Mouse (Mus musculus) retina, postnatal 1 day (tissue): ENCODE measurements around the gene Rnf24.
A peak's percentile ranks its signal among the peaks of the same experiment; 100 is the strongest.
"Not testable (repeated sequence)": the region's sequence is repeated elsewhere in the genome, so short reads cannot be mapped to it uniquely, and the experiment has no call there.

Experiments used
- DNase-seq: peaks from one replicate; pipeline ENCODE4 v3.0.0-alpha.2; 2012

The Rnf24 gene

GRCm38 (mm10) chr2:131330548-131330947 lies 22.1 kb downstream of the Rnf24 start:
- no peak for DNase-seq

DNA sequence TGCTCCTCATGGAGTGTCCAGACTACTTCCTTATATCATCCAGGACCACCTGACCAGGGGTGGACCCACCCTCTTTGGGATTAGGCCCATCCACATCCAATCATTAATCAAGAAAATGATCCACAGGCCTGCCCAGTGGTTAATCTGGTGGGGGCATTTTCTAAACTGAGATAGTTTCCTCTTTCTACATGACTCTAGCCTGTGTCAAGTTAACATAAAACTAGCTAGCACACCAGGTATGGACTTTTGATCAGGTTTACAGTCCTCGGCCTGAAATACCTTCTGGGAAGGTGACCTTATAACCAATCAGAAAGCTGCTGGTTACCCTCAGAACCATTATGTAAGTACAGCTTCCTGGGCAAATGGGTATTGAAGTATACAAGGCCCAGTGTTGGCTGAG lies 23.7 kb downstream of the Rnf24 start:
- no peak for DNase-seq

DNA sequence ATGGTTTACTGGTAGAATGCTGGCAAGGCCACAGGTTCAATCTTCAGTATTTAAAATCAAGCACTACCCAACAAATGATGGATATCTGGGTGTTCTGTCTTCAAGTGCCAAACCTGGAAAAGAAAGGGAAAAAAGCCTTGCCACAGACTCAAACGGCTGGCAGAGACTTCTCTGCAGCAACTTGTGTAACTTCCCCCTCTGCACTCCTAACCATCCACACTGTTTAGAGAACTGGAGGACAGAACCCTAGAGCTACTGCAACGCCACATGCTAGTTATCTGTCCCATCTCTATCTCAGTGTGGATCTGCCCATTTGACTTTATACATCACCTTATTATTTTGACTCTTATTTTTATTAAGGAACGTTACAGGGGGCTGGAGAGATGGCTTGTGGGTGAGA lies 26.6 kb downstream of the Rnf24 start:
- DNase-seq = no peak

GRCm38 (mm10) chr2:131323675-131324074 lies 29.0 kb downstream of the Rnf24 start:
- DNase-seq = no peak

DNA sequence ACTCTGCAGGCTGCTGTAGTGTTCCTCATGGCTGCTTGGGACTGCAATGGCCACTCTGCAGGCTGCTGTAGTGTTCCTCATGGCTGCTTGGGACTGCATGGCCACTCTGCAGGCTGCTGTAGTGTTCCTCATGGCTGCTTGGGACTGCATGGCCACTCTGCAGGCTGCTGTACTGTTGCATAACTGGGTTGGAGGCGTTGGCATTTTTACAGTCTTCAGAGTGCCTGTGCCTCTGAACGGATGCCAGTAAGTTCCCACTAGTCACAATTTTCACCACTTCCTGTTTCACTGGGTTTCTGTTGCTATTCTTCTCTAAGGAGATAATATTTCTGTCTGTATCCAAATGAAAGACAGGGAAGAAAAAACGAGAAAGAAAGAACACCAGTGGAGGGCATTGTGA lies 31.5 kb downstream of the Rnf24 start:
- not testable (repeated sequence) for DNase-seq

DNA sequence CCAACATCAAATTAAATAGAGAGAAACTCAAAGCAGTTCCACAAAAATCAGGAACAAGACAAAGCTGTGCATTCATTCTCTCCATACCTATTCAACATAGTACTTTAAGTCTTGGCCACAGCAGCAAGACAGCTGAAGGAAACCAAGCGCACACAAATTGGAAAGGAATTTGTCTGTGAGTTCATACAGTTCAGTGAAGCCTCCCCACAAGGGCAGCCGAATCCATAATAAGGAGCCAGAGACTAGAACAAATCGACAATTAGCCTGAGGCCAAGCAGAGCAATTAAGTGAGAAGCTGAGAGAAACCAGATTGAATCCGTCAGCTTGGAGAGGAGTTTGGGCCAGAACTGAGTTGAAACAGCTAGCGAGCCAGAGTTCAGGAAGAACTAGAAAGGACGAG lies 33.3 kb downstream of the Rnf24 start:
- peak; percentile 43 for DNase-seq

GRCm38 (mm10) chr2:131316167-131316566 lies 36.5 kb downstream of the Rnf24 start:
- no peak for DNase-seq

GRCm38 (mm10) chr2:131309296-131309695 lies 43.4 kb downstream of the Rnf24 start:
- DNase-seq = no peak

DNA sequence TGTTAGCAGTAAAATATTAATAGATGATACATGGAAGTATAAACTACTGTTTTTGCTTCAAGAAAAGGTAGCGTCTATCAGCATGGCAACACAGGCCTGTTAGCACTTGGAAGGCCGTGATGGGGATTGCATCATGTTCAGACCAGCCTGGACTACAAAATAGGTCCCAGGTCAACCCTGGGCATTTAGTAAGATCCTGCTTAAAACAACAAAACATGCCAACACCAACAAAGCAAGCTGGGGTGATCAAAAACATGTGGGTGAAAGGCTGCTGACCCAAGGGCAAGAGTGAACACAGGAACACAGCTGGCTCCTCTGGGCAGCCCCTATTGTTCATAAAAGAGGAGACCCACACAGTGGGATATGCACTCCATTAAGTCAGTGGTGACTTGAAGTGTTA lies 44.9 kb downstream of the Rnf24 start:
- DNase-seq = no peak

- DNase-seq = no peak
Observed at GRCm38 (mm10) chr2:131307391-131307790, 45.3 kb downstream of the Rnf24 start.

DNA sequence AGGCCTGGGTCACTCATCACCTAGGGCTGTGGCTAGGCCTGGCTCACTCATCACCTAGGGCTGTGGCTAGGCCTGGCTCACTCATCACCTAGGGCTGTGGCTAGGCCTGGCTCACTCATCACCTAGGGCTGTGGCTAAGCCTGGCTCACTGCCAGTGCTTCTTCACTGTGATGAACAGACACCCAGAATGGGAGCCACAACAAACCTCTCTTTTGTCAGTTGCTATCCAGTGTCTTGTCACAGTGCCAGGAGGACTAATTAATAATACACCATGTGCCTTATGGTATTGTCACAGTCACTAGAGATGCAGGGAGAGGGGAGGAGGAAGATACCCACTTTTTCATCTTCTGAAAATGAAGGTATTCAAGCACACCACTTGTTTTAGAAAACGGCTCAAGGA lies 47.5 kb downstream of the Rnf24 start:
- DNase-seq = peak; percentile 81

GRCm38 (mm10) chr2:131304497-131304896 lies 48.2 kb downstream of the Rnf24 start:
- no peak for DNase-seq

GRCm38 (mm10) chr2:131301635-131302034 lies 51.1 kb downstream of the Rnf24 start:
- DNase-seq = no peak

- DNase-seq = no peak
Observed at GRCm38 (mm10) chr2:131300485-131300884, 52.2 kb downstream of the Rnf24 start.

DNA sequence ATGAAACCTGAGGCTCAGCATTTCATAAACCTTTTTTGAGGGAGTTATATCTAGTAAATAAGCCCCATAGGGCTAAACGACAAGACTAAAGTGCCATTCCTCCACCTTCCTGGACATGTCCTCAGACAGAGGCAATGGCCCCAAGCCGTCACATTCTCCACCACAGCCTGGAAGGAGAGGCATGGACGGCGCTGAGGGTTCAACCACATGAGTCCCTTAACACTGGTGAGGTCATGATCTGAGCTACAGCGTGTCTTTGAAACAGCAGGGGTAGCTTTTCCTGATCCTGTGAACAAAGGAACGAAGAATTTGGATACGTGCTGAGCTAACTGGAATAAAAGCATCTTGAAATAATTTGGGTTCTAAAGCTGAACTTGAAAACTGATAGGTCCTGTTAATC lies 54.0 kb downstream of the Rnf24 start:
- not testable (repeated sequence) for DNase-seq

DNA sequence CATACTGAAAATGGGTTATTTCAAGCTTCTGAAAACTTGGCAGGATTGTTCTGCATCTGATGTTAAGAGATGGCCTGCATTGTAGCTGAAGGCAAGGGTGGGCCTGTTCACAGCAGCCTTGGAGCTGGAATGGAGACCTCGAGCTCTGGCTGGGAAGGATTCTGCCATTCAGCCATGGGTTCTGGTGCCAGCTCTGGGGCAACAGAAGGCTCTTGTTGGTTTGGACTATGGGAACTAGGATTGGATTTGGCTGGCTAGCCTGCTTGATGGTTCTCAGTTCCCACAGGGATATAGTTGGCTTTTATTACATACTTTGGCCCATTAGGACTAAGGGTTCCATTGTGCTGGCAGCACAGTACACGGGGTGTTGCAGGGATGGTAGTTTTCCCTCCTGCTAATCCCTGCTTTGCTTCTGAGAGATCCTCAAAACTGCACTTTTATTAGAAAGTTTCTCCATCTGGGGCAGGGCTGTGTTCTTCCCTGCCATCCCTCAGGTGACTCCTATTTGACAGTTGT lies 55.9 kb downstream of the Rnf24 start:
- no peak for DNase-seq

GRCm38 (mm10) chr2:131290669-131291068 lies 62.0 kb downstream of the Rnf24 start:
- no peak for DNase-seq

DNA sequence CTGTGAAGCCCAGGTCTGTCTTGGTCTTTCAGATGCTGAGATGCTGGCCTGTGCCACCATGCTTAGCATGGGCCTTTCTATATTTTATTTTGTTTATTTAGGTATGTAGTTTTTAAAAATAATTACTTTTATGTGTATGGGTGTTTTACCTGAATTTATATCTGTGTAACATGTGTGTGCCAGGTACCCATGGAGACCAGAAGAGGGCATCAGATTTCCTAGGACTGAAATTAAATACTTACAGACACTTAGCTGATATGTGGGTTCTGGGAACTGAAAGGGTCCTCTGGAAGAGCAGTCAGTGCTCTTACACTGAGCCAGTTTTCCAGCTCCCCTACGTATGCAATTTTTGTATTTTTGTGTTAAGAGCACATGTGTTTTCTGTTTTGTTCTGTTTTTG lies 66.4 kb downstream of the Rnf24 start:
- DNase-seq = no peak

- no peak for DNase-seq
Observed at GRCm38 (mm10) chr2:131281596-131281995, 71.1 kb downstream of the Rnf24 start.

GRCm38 (mm10) chr2:131276722-131277121 lies 76.0 kb downstream of the Rnf24 start:
- DNase-seq = no peak

- DNase-seq = no peak
Observed at GRCm38 (mm10) chr2:131275493-131275892, 77.2 kb downstream of the Rnf24 start.

DNA sequence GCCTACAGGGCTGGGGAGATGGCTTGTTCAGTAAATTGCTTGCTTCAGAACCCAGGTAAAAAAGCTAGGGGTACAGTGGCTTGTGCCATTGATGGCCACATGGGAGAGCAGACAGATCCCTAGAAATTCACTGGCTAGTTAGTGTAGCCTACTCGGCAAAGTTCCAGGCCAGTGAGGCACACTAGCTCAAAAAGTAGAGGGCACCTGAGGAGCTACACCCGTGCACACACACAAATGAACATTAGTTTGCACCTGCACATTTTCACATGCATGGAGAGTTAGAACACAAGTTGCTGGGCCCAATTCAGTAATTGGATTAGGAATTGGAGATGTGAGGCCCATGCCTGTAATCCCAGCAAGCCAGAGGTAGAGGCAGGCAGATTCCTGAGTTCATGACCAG lies 87.6 kb downstream of the Rnf24 start:
- peak; percentile 14 for DNase-seq

DNA sequence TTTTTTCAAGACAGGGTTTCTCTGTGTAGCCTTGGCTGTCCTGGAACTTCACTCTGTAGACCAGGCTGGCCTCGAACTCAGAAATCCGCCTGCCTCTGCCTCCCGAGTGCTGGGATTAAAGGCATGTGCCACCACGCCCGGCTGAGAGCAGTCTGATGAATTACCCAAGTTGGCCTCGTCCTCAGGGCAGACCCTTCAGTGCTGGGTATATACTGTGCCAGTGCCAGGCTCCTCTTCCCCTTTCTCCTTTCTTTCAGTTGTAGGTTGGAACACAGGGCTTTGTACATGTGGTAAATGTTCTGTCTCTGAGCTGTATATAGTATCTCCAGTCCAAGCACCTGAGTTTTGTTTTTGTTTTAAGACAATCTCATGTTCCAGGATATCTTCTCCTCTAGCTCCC lies 88.7 kb downstream of the Rnf24 start:
- DNase-seq = no peak

- no peak for DNase-seq
Observed at GRCm38 (mm10) chr2:131262680-131263670, 89.7 kb downstream of the Rnf24 start.
